Mouse (Mus musculus) layer of hippocampus, postnatal 25 days (tissue): ENCODE results near the gene Snx20. TPM values are rescaled to one million over a fixed set of nuclear protein-coding genes. Genes with fewer than 3 reads are reported as not detected.

Source experiments
- DNase-seq, 2 experiments: peaks; one replicate each; pipeline ENCODE4 v3.0.0; 2022; ENCODE audit warnings: mixed read lengths in 2 of 2, low spot score in 1 of 2; ENCODE audit errors: extremely low spot score in 1 of 2
- total RNA-seq, 2 experiments: library from RNA; stranded (reverse); gene quantifications; 2 replicates each; pipeline ENCODE4 v1.2.3; 2021

Snx20 gene
- total RNA-seq, 2 experiments from 2014 or later: 1.2 to 1.6 TPM

- DNase-seq: no peak
Observed at GRCm38 (mm10) chr8:88646837-88647778, 11.2 kb upstream of the Snx20 start, which contains the start of gene Nod2. Nod2 (plus strand) TSS chr8:88647315.

- DNase-seq: no peak
Observed at GRCm38 (mm10) chr8:88642734-88643564, 7.0 kb upstream of the Snx20 start.

- no peak for DNase-seq
Observed at GRCm38 (mm10) chr8:88638908-88639307, 3.0 kb upstream of the Snx20 start.

GRCm38 (mm10) chr8:88637092-88638000 lies 1.4 kb upstream of the Snx20 start:
- no peak for DNase-seq

GRCm38 (mm10) chr8:88633343-88633765 lies 2.6 kb downstream of the Snx20 start:
- DNase-seq: no peak

GRCm38 (mm10) chr8:88631081-88631480 lies 4.8 kb downstream of the Snx20 start:
- DNase-seq: no peak

GRCm38 (mm10) chr8:88630225-88630624 lies 5.7 kb downstream of the Snx20 start:
- no peak for DNase-seq

GRCm38 (mm10) chr8:88628001-88628774 lies 7.7 kb downstream of the Snx20 start:
- peak in 1 of 2 experiments; percentile 21 for DNase-seq

GRCm38 (mm10) chr8:88627265-88627991 lies 8.5 kb downstream of the Snx20 start:
- peak; percentile 52 to 60 for DNase-seq

- no peak for DNase-seq
Observed at GRCm38 (mm10) chr8:88626940-88627264, 9.0 kb downstream of the Snx20 start.

GRCm38 (mm10) chr8:88626433-88626832 lies 9.5 kb downstream of the Snx20 start:
- no peak for DNase-seq

- no peak for DNase-seq
Observed at GRCm38 (mm10) chr8:88624276-88624675, 11.7 kb downstream of the Snx20 start.

GRCm38 (mm10) chr8:88623351-88623750 lies 12.6 kb downstream of the Snx20 start:
- DNase-seq: no peak

GRCm38 (mm10) chr8:88621408-88621807 lies 14.5 kb downstream of the Snx20 start:
- peak; percentile 71 to 86 for DNase-seq

- no peak for DNase-seq
Observed at GRCm38 (mm10) chr8:88620931-88621330, 15.0 kb downstream of the Snx20 start.

- peak in 1 of 2 experiments; percentile 29 for DNase-seq
Observed at GRCm38 (mm10) chr8:88619513-88619912, 16.4 kb downstream of the Snx20 start.

GRCm38 (mm10) chr8:88618612-88619011 lies 17.3 kb downstream of the Snx20 start:
- no peak for DNase-seq

GRCm38 (mm10) chr8:88614981-88615380 lies 20.9 kb downstream of the Snx20 start:
- DNase-seq: no peak

- no peak for DNase-seq
Observed at GRCm38 (mm10) chr8:88610271-88610670, 25.7 kb downstream of the Snx20 start.
